Mouse (Mus musculus): ENCODE data around the gene Setd1b. TPM values are rescaled to one million over a fixed set of nuclear protein-coding genes. Genes with fewer than 3 reads are reported as not detected.

Gene Setd1b
- polyA plus RNA-seq, 1 experiment from 2014 or later = 7.4 TPM

- Histone ChIP-seq H3K36me3 (no peaks in the 10 kb centered on the region), H3K27ac (ENCODE audit: poor library complexity, severe bottlenecking) (no peak overlapping the region), H3K9me3 (replicated peaks) (no peaks in the 10 kb centered on the region), H3K4me2 (no peak overlapping the region), H3K4me1 (replicated peaks) (peaks cover 41% of the 10 kb centered on the region), H3K27me3 (replicated peaks) (no peaks in the 10 kb centered on the region), H3K4me3 (no peak overlapping the region), H3K9ac (0 out of 2 replicates have a peak overlapping the region, but pooled peaks have one; percentile 28)
- ATAC-seq (ENCODE audit: insufficient number of reproducible peaks, low FRiP score) = no peak
- WGBS = 47% methylated on average over 10 of the region's 10 CpGs
Measured at GRCm38 (mm10) chr5:123128426-123129169, 13.4 kb upstream of the Setd1b start.

- Histone ChIP-seq H3K4me2 (no peak overlapping the region), H3K4me1 (replicated peaks) (peaks cover 48% of the 10 kb centered on the region), H3K27ac (ENCODE audit: poor library complexity, severe bottlenecking) (no peak overlapping the region), H3K4me3 (no peak overlapping the region), H3K36me3 (no peaks in the 10 kb centered on the region), H3K9me3 (replicated peaks) (no peaks in the 10 kb centered on the region), H3K9ac (0 out of 2 replicates have a peak overlapping the region, but pooled peaks have one; percentile 28), H3K27me3 (replicated peaks) (no peaks in the 10 kb centered on the region)
- ATAC-seq (ENCODE audit: insufficient number of reproducible peaks, low FRiP score) = no peak
- whole genome bisulfite sequencing = 75% methylated on average over 10 of the region's 10 CpGs
Measured at GRCm38 (mm10) chr5:123129170-123129757, 12.7 kb upstream of the Setd1b start.

- Histone ChIP-seq H3K9ac (no peak overlapping the region), H3K4me2 (no peak overlapping the region), H3K36me3 (no peaks in the 10 kb centered on the region), H3K27me3 (replicated peaks) (no peaks in the 10 kb centered on the region), H3K27ac (ENCODE audit: poor library complexity, severe bottlenecking) (no peak overlapping the region), H3K4me1 (replicated peaks) (peaks cover 56% of the 10 kb centered on the region), H3K4me3 (no peak overlapping the region), H3K9me3 (replicated peaks) (no peaks in the 10 kb centered on the region)
- WGBS = 86% methylated on average over 9 of the region's 9 CpGs
- no peak for ATAC-seq (ENCODE audit: insufficient number of reproducible peaks, low FRiP score)
Measured at GRCm38 (mm10) chr5:123130030-123130813, 11.8 kb upstream of the Setd1b start.

GRCm38 (mm10) chr5:123130814-123131148 is 11.2 kb upstream of the Setd1b start:
- H3K9ac ChIP-seq = no peak overlapping the region
- H3K4me3 ChIP-seq = no peak overlapping the region
- no peaks in the 10 kb centered on the region for H3K27me3 ChIP-seq (replicated peaks)
- H3K27ac ChIP-seq (ENCODE audit: poor library complexity, severe bottlenecking) = no peak overlapping the region
- no peaks in the 10 kb centered on the region for H3K9me3 ChIP-seq (replicated peaks)
- H3K4me2 ChIP-seq = no peak overlapping the region
- peaks cover 56% of the 10 kb centered on the region for H3K4me1 ChIP-seq (replicated peaks)
- H3K36me3 ChIP-seq = no peaks in the 10 kb centered on the region
- no peak for ATAC-seq (ENCODE audit: insufficient number of reproducible peaks, low FRiP score)
- 81% methylated on average over 5 of the region's 5 CpGs for WGBS

- H3K4me2 ChIP-seq = peak within 1 kb of the TSS; percentile 94
- WGBS = 1% methylated on average over 44 of the region's 44 CpGs
- ATAC-seq (ENCODE audit: insufficient number of reproducible peaks, low FRiP score) = peak; percentile 57
- H3K27me3 ChIP-seq (replicated peaks) = no peaks in the 10 kb centered on the region
- H3K9ac ChIP-seq = peak within 1 kb of the TSS; percentile 66
- H3K4me1 ChIP-seq (replicated peaks) = peaks cover 68% of the 10 kb centered on the region
- no peaks in the 10 kb centered on the region for H3K36me3 ChIP-seq
- no peaks in the 10 kb centered on the region for H3K9me3 ChIP-seq (replicated peaks)
- H3K27ac ChIP-seq (ENCODE audit: poor library complexity, severe bottlenecking) = peak within 1 kb of the TSS; percentile 100
- H3K4me3 ChIP-seq = peak within 1 kb of the TSS; percentile 46
Measured at GRCm38 (mm10) chr5:123132308-123133071, 9.5 kb upstream of the Setd1b start, which contains the start of gene Rhof. Gene Rhof (minus strand): TSS chr5:123132692.

GRCm38 (mm10) chr5:123133083-123133783 is 8.8 kb upstream of the Setd1b start:
- H3K9ac ChIP-seq = no peak overlapping the region
- H3K4me1 ChIP-seq (replicated peaks) = peaks cover 75% of the 10 kb centered on the region
- peak overlapping the region; percentile 100 for H3K27ac ChIP-seq (ENCODE audit: poor library complexity, severe bottlenecking)
- H3K9me3 ChIP-seq (replicated peaks) = no peaks in the 10 kb centered on the region
- H3K4me2 ChIP-seq = peak overlapping the region; percentile 94
- H3K4me3 ChIP-seq = 0 out of 2 replicates have a peak overlapping the region, but pooled peaks have one; percentile 6
- WGBS = 14% methylated on average over 18 of the region's 18 CpGs
- H3K36me3 ChIP-seq = no peaks in the 10 kb centered on the region
- H3K27me3 ChIP-seq (replicated peaks) = no peaks in the 10 kb centered on the region
- no peak for ATAC-seq (ENCODE audit: insufficient number of reproducible peaks, low FRiP score)

GRCm38 (mm10) chr5:123133784-123134143 is 8.2 kb upstream of the Setd1b start:
- Histone ChIP-seq H3K36me3 (no peaks in the 10 kb centered on the region), H3K27me3 (replicated peaks) (no peaks in the 10 kb centered on the region), H3K9me3 (replicated peaks) (no peaks in the 10 kb centered on the region), H3K4me3 (0 out of 2 replicates have a peak overlapping the region, but pooled peaks have one; percentile 67), H3K4me2 (peak overlapping the region; percentile 94), H3K27ac (ENCODE audit: poor library complexity, severe bottlenecking) (peak overlapping the region; percentile 100), H3K9ac (no peak overlapping the region), H3K4me1 (replicated peaks) (peaks cover 75% of the 10 kb centered on the region)
- no peak for ATAC-seq (ENCODE audit: insufficient number of reproducible peaks, low FRiP score)
- WGBS = 37% methylated on average over 7 of the region's 7 CpGs

GRCm38 (mm10) chr5:123134186-123134874 is 7.7 kb upstream of the Setd1b start:
- Histone ChIP-seq H3K27me3 (replicated peaks) (no peaks in the 10 kb centered on the region), H3K9ac (peak overlapping the region; percentile 98), H3K9me3 (replicated peaks) (no peaks in the 10 kb centered on the region), H3K4me2 (peak overlapping the region; percentile 94), H3K4me1 (replicated peaks) (peaks cover 77% of the 10 kb centered on the region), H3K4me3 (peak overlapping the region; percentile 67), H3K27ac (ENCODE audit: poor library complexity, severe bottlenecking) (peak overlapping the region; percentile 100), H3K36me3 (no peaks in the 10 kb centered on the region)
- ATAC-seq (ENCODE audit: insufficient number of reproducible peaks, low FRiP score) = no peak
- 4% methylated on average over 13 of the region's 13 CpGs for WGBS

- WGBS = 14% methylated on average over 8 of the region's 8 CpGs
Measured at GRCm38 (mm10) chr5:123134875-123135382, 7.1 kb upstream of the Setd1b start.

More at GRCm38 (mm10) chr5:123134875-123135382, 7.1 kb upstream of the Setd1b start:
- Histone ChIP-seq H3K9ac (peak overlapping the region; percentile 98; the same call in 1 of the 2 replicates), H3K9me3 (replicated peaks) (no peaks in the 10 kb centered on the region), H3K36me3 (no peaks in the 10 kb centered on the region), H3K4me3 (peak overlapping the region; percentile 67), H3K27ac (ENCODE audit: poor library complexity, severe bottlenecking) (peak overlapping the region; percentile 100), H3K4me2 (peak overlapping the region; percentile 94), H3K4me1 (replicated peaks) (peaks cover 78% of the 10 kb centered on the region), H3K27me3 (replicated peaks) (no peaks in the 10 kb centered on the region)
- ATAC-seq (ENCODE audit: insufficient number of reproducible peaks, low FRiP score) = no peak
